Mouse (Mus musculus): ENCODE measurements at regions not wholly inside any gene's neighbourhood (a gene's known extent, or its start where the extent isn't known, plus 50 kb on each side); places are given as distances from the start of the nearest gene placed in this dataset.

GRCm38 (mm10) chr2:173930606-173931177, 145.4 kb upstream of the Stx16 start:
- DNase-seq: no peak

GRCm38 (mm10) chr2:173935706-173936105, 140.4 kb upstream of the Stx16 start:
- DNase-seq: no peak

- DNase-seq: peak; percentile 52 to 59
Measured at GRCm38 (mm10) chr2:173937531-173938439, 138.3 kb upstream of the Stx16 start.

- DNase-seq: peak; percentile 18 to 33
Measured at GRCm38 (mm10) chr2:173938440-173938787, 137.7 kb upstream of the Stx16 start.

- no peak for DNase-seq
Measured at GRCm38 (mm10) chr2:173945441-173945840, 130.7 kb upstream of the Stx16 start.

- no peak for DNase-seq
Measured at GRCm38 (mm10) chr2:173948586-173948985, 127.5 kb upstream of the Stx16 start.

- no peak for DNase-seq
Measured at GRCm38 (mm10) chr2:173950164-173950891, 125.8 kb upstream of the Stx16 start.

- no peak for DNase-seq
Measured at GRCm38 (mm10) chr2:173966111-173966510, 110.0 kb upstream of the Stx16 start.

- DNase-seq: no peak
Measured at GRCm38 (mm10) chr2:173970789-173971188, 105.3 kb upstream of the Stx16 start.

- peak; percentile 50 to 70 for DNase-seq
Measured at GRCm38 (mm10) chr2:173976314-173977053, 99.6 kb upstream of the Stx16 start.

- DNase-seq: peak; percentile 24 to 59
Measured at GRCm38 (mm10) chr2:173977236-173978053, 98.7 kb upstream of the Stx16 start.

GRCm38 (mm10) chr2:173978138-173978765, 97.9 kb upstream of the Stx16 start:
- DNase-seq: peak in 1 of 2 experiments; percentile 37

- peak in 1 of 2 experiments; percentile 3 for DNase-seq
Measured at GRCm38 (mm10) chr2:173981036-173981435, 95.1 kb upstream of the Stx16 start.

- no peak for DNase-seq
Measured at GRCm38 (mm10) chr2:173987516-173987915, 88.6 kb upstream of the Stx16 start.

GRCm38 (mm10) chr2:173987921-173988320, 88.2 kb upstream of the Stx16 start:
- DNase-seq: no peak

- no peak for DNase-seq
Measured at GRCm38 (mm10) chr2:173988641-173989336, 87.3 kb upstream of the Stx16 start.

GRCm38 (mm10) chr2:173990664-173991063, 85.4 kb upstream of the Stx16 start:
- no peak for DNase-seq

- DNase-seq: no peak
Measured at GRCm38 (mm10) chr2:173991447-173991846, 84.7 kb upstream of the Stx16 start.

GRCm38 (mm10) chr2:173992041-173992440, 84.1 kb upstream of the Stx16 start:
- DNase-seq: peak; percentile 56 to 75

- no peak for DNase-seq
Measured at GRCm38 (mm10) chr2:173993431-173993955, 82.6 kb upstream of the Stx16 start.

Measured in kidney, postnatal 4 days (tissue).